Mouse (Mus musculus): Measurements from ENCODE around the gene Apol7a.

Apol7a gene

DNA sequence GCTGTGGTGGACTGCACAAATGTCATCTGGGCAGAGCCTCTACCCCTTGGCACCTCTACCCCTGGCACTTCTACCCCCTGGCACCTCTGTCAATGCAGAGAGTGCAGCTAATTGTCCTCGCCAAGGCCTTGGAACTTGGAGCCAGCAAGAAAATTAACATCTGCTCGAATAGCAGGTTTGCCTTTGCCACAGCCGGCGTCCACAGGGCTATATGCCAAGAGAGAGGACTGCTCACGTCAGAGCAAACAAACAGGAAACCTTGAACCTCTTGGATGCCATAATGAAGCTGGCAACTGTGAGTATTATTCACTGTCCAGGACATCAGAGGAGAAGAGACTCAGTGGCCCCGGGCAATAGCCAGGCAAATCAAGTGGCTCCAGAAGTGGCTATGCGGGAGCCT is 22.0 kb downstream of the Apol7a start:
- DNase-seq (ENCODE audit: low spot score in 2 of 2) = no peak

DNA sequence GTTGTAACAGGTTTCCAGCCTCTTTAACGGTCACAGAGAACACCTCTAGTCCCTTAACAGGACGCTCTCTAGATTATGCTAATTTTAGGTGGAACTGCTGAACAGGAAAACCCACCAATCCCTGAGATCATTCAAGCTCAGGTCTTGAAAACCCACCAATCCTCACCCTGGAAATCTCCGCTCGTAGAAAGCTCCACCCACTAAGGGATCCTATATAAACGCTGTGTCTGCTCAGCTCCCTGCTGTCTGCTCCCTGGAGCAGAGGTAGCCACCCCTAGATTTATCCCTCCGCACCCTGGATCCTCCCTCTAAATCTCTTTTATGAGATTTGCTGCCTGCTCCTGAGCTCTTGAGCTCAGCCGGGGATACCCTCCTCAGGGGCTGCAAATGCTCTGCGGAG is 28.3 kb downstream of the Apol7a start:
- DNase-seq (ENCODE audit: low spot score in 2 of 2) = no peak

DNA sequence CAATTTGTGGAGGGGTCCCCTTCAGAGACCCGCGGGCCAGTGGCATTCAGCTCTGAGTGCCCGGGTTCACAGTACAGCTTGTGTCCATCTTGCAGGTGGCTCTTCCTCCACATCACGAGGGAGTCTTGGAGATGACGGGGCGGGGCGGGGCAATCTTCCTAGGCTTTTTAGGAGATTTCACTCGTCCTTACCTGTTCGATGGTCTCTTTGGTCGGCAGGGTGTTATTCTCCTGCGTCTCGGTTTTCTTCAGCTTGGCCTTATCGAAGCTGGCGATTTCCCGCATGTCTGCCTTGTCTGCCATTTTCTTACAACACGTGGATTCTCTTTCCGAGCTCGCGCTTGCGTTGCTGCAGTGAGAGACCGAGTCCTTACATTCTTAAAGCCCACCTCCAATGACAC is 28.9 kb downstream of the Apol7a start:
- DNase-seq (ENCODE audit: low spot score in 2 of 2) = no peak

DNA sequence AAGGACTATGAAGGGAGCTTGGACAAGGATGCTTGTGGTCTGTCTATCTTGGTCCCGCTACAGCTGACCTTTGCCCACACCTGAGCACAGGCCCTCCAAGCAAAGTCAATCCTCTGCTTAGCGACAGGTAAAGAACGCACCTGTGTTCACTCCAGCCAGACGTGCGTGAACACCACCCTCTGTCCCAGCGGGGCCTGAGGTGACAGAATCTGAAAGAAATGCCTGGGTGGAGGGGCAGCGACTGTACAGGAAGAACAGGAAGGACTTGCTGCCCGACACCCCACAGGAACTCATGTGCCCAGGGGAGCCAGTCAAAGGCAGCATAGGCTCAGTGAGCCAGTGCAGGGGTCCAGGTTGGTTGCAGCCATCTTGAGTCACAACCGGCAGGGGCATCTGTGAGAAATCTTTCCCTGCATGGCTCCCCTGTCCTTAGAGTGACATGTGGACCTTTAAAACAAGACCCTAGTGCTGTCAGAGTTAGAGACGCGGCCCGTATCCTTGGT is 30.0 kb downstream of the Apol7a start:
- DNase-seq (ENCODE audit: low spot score in 2 of 2) = no peak

DNA sequence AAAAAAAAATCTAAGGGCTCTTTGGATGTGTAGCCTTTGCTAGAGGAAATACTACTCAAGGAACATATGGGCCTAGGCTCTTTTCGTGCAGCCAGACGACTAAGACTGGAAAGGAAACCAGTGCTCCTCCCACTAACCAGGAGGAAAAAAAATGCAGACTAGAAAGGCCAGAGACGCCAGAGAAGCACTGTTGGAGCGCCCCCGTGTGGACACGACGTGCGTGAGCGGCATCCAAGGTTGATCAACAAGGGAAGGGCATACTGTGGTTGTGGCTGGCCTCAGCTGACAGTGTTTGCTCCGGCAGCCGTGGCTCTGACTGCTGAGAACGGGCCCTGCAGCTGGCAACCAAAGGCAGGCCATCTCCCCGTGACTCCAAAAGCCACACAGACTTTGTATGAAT is 30.8 kb downstream of the Apol7a start:
- DNase-seq (ENCODE audit: low spot score in 2 of 2) = peak; percentile 64 to 71

DNA sequence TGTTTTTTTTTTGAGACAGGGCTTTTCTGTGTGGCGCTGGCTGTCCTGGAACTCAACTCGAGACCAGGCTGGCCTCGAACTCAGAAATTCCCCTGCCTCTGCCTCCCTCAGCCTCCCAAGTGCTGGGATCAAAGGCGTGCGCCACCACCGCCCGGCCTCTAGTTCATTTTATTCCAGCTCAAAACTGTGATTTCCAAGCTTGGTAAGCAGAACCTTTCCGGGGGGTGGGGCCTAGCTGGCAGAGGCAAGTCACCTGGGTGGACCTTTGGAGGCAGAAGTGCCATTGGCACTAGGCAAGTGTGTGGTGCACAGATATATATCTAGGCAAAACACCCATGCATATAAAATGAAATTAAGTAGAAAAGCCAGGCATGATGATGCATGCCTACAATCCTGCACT is 31.4 kb downstream of the Apol7a start:
- no peak for DNase-seq (ENCODE audit: low spot score in 2 of 2)

DNA sequence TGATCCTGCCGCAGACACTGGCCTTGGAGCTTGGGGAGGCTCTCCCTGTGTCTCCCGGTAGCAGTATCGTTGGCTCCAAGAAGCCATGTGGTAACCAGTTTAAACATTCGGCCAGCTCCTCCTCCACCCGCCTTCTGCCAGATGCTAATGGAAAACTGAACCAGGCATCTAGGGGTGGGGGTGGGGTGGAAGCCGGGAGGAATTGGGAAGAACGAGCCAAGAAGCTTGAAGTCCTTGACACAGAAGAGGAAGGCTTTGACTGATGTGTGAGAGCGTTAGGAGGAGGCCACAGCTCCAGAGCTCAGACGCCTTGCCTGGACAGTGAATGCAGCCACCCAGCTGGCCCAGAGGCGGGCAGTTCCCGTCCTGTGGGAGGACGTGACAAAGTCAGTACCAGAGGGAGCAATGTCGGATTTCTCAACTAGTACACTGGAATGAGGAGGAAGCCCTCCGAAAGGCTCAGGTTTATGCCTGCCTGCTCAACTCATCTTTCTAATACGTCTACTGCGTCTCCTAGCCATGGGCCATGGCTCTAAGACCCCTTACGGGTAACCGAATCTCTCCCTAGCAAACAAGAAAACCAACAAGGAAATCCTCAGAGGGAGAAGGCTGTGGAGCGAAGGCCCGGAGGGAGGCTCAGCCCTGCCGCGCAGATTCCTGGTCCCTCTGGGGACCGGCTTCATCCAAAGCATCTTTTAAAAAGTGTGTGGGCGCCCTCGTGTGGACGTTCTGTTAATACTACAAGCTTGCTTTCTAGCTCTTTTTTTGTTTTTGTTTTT is 32.0 kb downstream of the Apol7a start:
- DNase-seq (ENCODE audit: low spot score in 2 of 2) = peak in 1 of 2 experiments; percentile 30

DNA sequence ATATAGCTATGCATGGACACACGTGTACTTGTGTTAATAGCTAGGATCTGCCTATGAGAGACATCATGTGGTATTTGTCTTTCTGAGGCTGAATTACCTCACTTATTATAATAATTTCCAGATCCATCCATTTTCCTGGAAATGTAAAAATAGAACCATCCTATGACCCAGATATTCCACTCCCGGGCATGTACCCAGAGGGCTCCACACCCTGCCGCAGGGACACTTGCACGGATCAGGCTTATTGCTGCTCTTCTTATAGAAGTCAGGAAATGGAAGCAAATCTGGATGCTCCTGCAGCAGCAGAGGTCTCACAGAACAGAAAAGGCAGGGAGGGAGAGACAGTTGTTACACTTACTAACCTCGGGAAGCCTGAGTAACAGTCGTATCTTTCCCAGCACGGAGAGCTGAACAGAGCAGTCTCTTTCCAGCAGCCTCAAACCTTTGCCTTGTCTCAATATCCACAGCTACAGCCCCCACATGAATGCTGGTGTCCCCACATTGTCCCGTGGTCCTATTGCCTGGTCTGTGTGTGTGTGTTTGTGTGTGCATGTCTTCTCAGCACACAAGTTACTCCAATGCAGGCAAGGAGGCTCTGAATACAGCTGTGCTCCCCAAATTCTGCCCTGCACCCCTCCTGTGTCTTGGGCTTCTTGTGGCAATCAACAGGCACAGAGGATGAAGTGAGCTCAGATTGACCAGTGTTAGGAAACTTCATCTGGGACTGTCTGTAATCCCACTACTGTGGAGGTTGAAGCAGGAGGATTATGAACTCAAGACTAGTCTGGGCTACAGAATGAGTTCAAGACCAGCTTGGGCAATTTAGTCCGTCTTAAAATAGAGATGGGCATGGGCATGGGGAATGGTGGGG is 33.0 kb downstream of the Apol7a start:
- DNase-seq (ENCODE audit: low spot score in 2 of 2) = no peak

DNA sequence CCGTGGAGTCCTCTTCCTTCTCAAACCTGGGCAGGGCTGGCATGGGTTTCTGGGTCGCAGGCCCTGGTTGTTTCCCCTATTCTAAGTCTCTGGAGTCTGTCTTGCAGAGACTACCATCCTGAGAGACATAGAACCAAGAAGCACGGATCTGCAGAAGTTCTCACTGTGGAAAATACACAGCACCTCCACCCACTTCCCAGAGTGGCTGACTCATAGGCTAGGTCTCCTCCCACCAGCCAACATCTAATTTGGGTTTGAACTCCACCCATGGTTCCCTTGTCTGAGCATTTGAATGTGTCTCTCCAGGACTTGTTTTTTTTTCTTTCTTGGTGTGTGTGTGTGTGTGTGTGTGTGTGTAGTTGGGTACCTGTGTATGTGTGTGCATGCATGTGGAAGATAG is 34.9 kb downstream of the Apol7a start:
- no peak for DNase-seq (ENCODE audit: low spot score in 2 of 2)

DNA sequence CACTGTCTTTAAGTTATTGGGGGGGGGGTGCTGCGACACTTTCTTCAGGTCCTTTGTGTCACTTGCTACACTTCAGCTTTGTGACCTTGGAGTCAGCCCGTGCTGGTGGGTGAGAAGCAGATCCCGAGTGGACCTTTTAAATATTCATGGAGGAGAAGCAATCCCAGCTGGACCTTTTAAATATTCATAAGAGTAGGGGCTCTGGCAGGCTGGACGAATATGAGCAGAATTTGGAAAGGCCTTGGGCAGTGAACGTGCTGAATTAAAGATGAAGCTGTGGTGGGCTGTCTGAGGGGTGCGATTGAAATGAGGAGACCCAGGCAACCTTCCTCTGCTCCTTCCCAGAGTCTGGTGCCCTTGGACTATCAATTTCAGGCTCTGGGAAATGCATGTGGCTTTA is 35.3 kb downstream of the Apol7a start:
- DNase-seq (ENCODE audit: low spot score in 2 of 2) = no peak

DNA sequence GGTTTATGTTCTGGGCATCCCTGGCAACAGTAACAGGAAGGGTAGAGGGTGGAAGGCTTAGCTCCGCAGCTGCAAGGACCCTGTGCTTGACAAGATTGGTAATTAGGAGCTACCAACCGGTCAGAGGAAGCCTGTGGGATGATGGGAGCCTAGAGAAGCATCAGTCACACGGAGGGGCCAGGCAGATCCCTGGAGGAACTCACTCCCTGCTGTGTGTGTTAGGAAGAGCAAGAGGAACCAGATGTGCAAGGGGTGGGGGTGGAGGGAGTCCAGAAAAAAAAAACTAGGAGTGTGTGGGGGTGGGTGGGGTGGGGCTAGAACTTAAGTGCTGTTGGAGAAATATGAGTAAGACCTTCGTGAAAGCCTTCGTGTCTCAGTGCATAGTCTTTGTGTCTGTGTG is 36.0 kb downstream of the Apol7a start:
- no peak for DNase-seq (ENCODE audit: low spot score in 2 of 2)

DNA sequence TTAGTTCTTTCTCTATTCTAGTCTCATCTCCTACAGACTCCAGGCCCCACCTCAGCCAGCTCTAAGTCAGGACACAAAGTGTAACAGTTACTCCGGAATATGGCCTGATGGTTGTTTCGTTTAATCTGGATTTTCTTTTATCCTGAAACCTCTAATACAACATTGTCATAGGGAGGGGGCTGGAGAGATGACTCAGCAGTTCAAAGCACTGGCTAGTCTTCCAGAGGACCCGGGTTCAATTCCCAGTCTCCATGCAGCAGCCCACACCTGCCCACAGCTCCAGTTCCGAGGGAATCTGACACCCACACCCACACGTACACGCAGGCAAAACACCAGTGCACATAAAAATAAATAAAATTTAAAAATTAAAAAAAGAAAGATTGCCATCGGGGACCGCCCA is 39.0 kb downstream of the Apol7a start:
- no peak for DNase-seq (ENCODE audit: low spot score in 2 of 2)

DNA sequence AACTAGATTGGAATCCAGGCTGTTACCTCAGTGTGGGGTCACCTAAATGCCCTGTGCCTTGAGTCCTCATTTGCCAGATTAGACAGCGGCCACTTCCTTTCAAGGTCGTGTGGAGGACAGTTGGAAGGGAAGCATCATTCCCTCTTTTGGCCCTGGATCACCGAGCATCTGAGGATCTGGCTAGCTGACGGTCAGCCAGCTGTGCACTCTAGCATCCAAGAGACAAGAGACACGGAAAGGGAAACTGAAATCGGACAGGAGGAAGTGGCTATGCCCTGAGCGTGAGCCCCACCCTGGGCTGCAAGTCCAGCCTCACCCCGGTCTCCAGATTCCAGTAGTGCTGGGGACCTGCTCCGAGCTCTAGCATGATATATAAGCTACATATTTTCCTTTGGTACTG is 39.4 kb downstream of the Apol7a start:
- DNase-seq (ENCODE audit: low spot score in 2 of 2) = no peak

DNA sequence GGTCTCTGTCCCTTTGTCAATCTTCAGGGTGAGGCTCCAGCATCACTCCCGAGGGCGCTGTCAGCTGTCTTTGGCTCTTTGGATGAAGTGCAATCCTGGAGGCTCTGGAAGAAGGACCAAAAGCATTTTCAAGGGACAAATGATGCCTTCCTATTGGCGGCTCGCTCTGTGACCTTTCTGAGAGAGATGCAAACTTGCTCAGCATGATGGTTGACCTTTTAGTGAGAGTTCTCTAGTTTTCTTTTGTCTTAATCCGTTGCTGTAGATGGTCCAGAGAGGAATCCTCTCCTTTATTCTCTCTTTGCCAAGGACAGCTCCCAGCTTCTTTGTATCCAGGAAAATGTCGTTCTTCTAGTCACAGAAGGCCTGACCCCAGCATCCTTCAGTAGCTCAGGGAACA is 39.8 kb downstream of the Apol7a start:
- DNase-seq (ENCODE audit: low spot score in 2 of 2) = no peak

DNA sequence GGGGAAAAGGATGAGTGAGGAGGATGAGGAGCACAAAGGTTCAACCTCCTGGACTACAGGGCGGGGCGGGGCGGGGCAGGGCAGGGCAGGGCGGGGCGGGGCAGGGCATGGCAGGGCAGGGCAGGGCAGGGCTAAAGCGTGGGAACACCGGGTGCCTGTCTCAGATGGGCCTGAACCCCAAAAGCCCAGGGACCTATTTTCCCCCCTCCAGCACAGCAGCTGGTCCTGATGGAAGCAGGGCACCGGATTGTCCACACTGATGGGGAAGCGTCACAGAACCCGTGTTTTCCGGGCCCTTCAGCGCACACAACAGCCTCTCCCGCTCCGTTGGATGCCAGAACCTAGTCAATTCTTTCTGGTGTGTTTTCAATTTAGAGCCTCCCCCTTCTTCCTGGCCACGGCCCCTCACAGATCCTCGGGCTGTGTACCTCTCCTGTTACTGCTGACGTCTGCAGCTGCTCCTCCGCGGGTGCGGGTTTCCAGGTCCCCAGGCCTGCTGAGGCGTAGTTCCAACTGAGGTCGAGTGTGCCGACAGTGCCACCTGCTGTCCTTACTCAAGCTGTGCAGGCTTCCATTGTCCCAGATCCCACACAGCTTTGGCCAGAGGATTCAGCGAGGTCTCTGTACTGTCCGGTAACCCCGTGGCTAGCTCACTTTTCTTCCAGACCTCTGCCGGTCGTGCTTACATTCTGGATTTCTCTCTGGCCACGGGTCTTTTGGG is 40.4 kb downstream of the Apol7a start:
- peak; percentile 36 to 37 for DNase-seq (ENCODE audit: low spot score in 2 of 2)

DNA sequence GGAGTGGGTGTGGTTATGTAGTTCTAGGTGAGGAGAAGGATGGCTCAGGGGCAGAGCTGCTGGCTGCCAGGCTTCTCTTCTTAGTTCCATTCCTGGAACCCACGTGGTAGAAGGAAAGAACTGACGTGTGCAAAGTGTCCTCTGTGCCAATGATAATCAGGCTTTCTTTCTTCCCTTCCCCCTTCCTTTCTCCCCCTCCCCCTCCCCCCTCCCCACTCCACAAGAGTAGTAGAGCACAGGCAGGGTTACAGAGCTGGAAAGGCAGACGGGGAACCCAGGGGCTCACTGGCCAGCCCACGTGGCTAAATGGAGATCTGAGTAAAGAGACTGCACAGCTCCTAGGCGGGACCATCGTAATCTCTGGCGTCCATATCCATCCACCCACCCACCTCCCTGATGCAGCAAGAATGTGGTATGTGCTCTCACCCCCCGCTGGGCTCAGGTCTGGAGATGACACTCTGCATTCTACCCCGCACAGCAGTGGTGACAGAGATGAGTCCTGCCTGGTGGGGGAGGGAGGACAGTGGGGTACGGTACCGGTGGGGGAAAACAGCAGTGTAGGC is 42.6 kb downstream of the Apol7a start:
- DNase-seq (ENCODE audit: low spot score in 2 of 2) = no peak

DNA sequence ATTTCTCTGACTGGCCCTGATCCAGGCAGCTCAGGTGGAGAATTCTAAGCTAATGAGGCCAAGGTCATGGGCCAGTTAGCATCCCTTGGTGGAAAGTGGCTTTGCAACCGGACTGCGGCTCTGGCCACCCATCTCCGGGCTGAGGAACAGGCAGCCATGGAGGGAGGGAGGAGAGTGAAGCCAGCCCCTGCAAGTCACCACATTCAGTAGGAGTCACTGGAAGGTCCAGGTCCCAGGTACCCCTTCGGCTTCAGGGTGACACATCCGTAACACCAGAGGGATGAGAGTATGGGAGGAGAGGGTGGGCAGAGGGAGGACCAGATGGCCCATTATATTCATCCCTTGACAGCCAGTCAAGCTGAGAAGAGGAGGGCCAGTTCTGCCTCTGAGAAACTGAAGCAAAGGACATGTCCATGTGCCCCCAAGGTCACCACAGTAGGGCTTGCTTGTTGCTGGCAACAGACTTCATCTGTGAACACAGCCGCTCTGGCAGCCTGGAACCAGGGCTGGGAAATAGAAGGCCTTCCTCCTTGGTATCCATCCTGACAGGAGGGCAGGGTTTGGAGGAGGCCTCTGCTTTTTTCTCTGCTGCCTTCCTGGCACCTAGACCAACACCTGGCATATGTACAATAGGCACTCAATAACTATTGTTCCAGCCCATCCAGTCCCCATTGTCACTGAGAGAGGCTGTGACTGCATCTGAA is 43.9 kb downstream of the Apol7a start:
- no peak for DNase-seq (ENCODE audit: low spot score in 2 of 2)

DNA sequence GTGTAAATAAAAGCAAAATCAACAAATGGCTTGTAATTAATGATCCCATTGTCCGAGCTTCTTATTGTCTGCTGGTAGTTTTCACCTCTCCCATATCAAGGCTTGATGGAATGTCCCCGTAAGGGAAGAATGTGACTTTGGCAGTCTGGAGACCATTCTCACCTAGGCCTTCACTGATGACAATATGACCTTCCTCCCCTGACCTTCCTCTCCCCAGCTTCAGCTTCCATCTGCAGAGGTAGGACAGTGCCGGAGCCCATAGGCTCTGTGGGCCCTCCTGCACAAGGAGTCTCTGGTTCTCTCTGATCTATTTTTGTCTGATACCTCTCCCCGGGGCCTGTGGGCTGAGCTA is 44.4 kb downstream of the Apol7a start:
- DNase-seq (ENCODE audit: low spot score in 2 of 2) = no peak

DNA sequence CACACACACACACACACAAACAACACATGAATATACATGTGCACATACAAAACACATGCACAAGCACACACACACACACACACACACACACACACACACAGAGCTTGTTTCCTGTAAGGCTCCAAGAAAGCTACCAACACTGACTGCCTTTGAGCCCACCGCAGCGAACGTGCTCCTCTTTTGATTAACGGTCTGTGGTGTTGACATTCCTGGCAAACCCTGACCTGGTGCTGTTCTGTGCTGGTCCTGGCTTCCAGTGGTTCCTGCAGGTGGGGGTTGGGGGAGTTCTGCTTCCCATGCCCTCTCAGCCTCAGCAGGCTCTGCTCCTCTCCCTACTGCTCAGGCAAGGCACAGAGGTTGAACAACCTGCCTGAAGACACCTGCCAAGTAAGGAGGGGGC is 45.1 kb downstream of the Apol7a start:
- DNase-seq (ENCODE audit: low spot score in 2 of 2) = no peak

DNA sequence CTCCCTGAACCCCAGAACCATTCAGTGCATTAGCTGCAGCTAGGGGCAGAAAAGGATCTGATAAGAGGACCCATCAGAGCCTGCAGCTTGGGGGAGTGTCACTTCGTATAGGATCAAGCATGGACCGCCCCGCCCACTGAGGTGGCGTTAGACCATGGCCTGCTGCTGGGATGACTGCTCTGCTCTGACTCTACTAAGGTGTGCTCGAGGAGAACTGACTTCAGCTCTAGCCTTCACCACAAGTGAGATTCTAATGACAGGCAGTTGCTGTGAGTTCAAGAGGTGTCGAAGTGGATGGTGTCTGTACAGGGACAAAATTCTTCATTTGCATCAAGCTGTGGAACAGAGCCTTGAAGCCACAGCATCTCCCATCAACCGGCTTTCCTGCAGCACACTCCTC is 46.0 kb downstream of the Apol7a start:
- no peak for DNase-seq (ENCODE audit: low spot score in 2 of 2)

DNA sequence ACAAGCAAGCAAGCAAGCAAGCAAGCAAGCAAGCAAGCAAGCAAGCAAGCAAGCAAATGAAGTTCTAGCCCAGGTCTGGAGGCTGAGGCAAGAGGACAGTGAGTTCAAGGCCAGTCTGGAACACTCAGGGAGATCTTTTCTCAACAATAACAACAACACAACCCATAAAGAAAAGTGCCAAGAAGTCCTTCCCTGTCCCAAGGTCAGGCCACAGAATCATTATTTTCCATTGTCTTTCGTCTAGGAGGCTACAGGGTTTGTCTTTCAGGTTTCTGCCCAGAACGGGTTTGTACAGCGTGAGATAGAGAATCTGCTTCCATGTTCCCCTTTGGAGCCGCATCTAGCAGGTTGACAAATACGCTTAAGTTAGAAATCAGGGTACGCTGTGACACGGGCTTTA is 48.8 kb downstream of the Apol7a start:
- no peak for DNase-seq (ENCODE audit: low spot score in 2 of 2)
